Mouse (Mus musculus) lung, postnatal 0 days (tissue): ENCODE measurements at regions not wholly inside any gene's neighbourhood (a gene's known extent, or its start where the extent isn't known, plus 50 kb on each side); places are given as distances from the start of the nearest gene placed in this dataset.

ENCODE experiments used
- CTCF ChIP-seq: IDR thresholded peaks from 2 replicates; pipeline ENCODE4 v1.5.1; 2016; ENCODE audit warnings: antibody characterized with exemption, mild to moderate bottlenecking
- EP300 ChIP-seq: IDR thresholded peaks from 2 replicates; pipeline ENCODE4 v1.6.1; 2016; ENCODE audit warnings: antibody characterized with exemption, mild to moderate bottlenecking, control low read depth

GRCm38 (mm10) chr10:72923611-72924010, 175.5 kb upstream of the Pcdh15 start:
- no peak for TF ChIP-seq CTCF
- no peak for TF ChIP-seq EP300
